Mouse (Mus musculus): ENCODE data around the gene Ccm2.

- no peak for TF ChIP-seq CTCF (IDR thresholded peaks at IDR 0.05; ENCODE audit: extremely low read depth, insufficient read depth, insufficient read length, insufficient replicate concordance)
- TF ChIP-seq POLR2A (IDR thresholded peaks at IDR 0.05; ENCODE audit: low read depth, low read length) = no peak
Observed at GRCm38 (mm10) chr11:6600284-6600944, 53.7 kb downstream of the Ccm2 start.
